Mouse (Mus musculus) liver, embryonic 14.5 days (tissue): Measurements from ENCODE around the gene Adamts9. TPM values are rescaled to one million over a fixed set of nuclear protein-coding genes. Genes with fewer than 3 reads are reported as not detected.

ENCODE experiments used
- ATAC-seq: fragments of 200-750 bp; cut with Nextera tagmentation; 2 replicates; pipeline ENCODE4 v1.8.0; 2017; ENCODE audit warnings: moderate number of reproducible peaks, mild to moderate bottlenecking, moderate library complexity; ENCODE audit not compliant: insufficient read depth
- DNase-seq, 3 experiments: peaks; one replicate each; pipeline ENCODE4 v3.0.0-alpha.2; 2012 to 2013; ENCODE audit warnings: low read depth in 3 of 3, low spot score in 3 of 3
- H3K27ac ChIP-seq: fragments of 300-500 bp; sonication (generic); 2 replicates; pipeline ENCODE4 v1.5.1; 2014; ENCODE audit warnings: moderate library complexity, mild to moderate bottlenecking, control low read depth, inconsistent platforms
- H3K27me3 ChIP-seq: fragments of 300-500 bp; sonication (generic); 2 replicates; pipeline ENCODE4 v1.6.1; 2014; ENCODE audit warnings: mild to moderate bottlenecking, low read length, moderate library complexity; ENCODE audit not compliant: control insufficient read depth, insufficient read depth
- H3K36me3 ChIP-seq: fragments of 300-500 bp; sonication (generic); replicated peaks from 2 replicates; pipeline ENCODE4 v1.6.1; 2014; ENCODE audit warnings: low read depth; ENCODE audit not compliant: control insufficient read depth, insufficient read depth
- H3K4me1 ChIP-seq, 2 experiments: fragments of 200-500 bp in 1 of 2; fragments of 300-500 bp in 1 of 2; sonication (generic) in 1 of 2; replicated peaks; 2 replicates each; pipeline ENCODE4 v1.6.1; 2012 to 2014; ENCODE audit warnings: antibody characterized with exemption in 1 of 2, inconsistent platforms in 1 of 2, low read length in 1 of 2; ENCODE audit not compliant: control insufficient read depth in 2 of 2, insufficient read depth in 2 of 2
- H3K4me2 ChIP-seq: fragments of 300-500 bp; sonication (generic); 2 replicates; pipeline ENCODE4 v1.6.1; 2014; ENCODE audit warnings: low read depth, mild to moderate bottlenecking, control low read depth, moderate library complexity
- H3K4me3 ChIP-seq, 2 experiments: fragments of 200-500 bp in 1 of 2; fragments of 300-500 bp in 1 of 2; sonication (generic) in 1 of 2; 2 replicates each; pipeline ENCODE4 v1.5.1; 2012 to 2014; ENCODE audit warnings: low read depth in 2 of 2, low read length in 2 of 2, mild to moderate bottlenecking in 2 of 2, control low read depth in 1 of 2, inconsistent platforms in 1 of 2, moderate library complexity in 1 of 2; ENCODE audit not compliant: insufficient read depth in 1 of 2
- H3K9ac ChIP-seq: fragments of 300-500 bp; sonication (generic); replicated peaks from 2 replicates; pipeline ENCODE4 v1.6.1; 2014; ENCODE audit warnings: mild to moderate bottlenecking, control low read depth, moderate library complexity
- H3K9me3 ChIP-seq: fragments of 300-500 bp; sonication (generic); 2 replicates; pipeline ENCODE4 v1.6.1; 2016; ENCODE audit warnings: low read length, mixed read lengths; ENCODE audit not compliant: control insufficient read depth
- CTCF ChIP-seq: IDR thresholded peaks from 2 replicates; pipeline ENCODE4 v1.5.1; 2016; ENCODE audit warnings: antibody characterized with exemption, low read depth, control low read depth
- EP300 ChIP-seq: IDR thresholded peaks from 2 replicates; pipeline ENCODE4 v1.6.1; 2016; ENCODE audit warnings: antibody characterized with exemption, low read depth
- WGBS: fragments of 180-500 bp; shearing (Covaris S2); extraction: QIAGEN DNeasy Blood & Tissue Kit; methylation state at CpG from one replicate; pipeline ENCODE4 v1.1.7; 2014; ENCODE audit not compliant: insufficient replicate concordance; 5-methylcytosine and 5-hydroxymethylcytosine counted together
- polyA plus RNA-seq, 2 experiments: library from polyadenylated mRNA; depleted of rRNA in 1 of 2; stranded (reverse) in 1 of 2; unstranded in 1 of 2; fragments of >200 nt; fragmentation: Nextera tagmentation in 1 of 2; extraction: Ambion mirVana in 1 of 2; gene quantifications; 2 replicates each; pipeline versions ENCODE4 v1.2.1 to v1.2.3; 2012 to 2014

Adamts9 gene
- polyA plus RNA-seq, 2 experiments: 0.50 to 1.2 TPM

- no peak overlapping the region for H3K27ac ChIP-seq
- TF ChIP-seq EP300 (no peak), CTCF (no peak)
- WGBS: 62% methylated on average over 8 of the region's 8 CpGs
- no peak overlapping the region for H3K4me2 ChIP-seq
- H3K9me3 ChIP-seq: no peaks in the 10 kb centered on the region
- H3K27me3 ChIP-seq: no peaks in the 10 kb centered on the region
- DNase-seq (no peak), ATAC-seq (no peak)
- 0 out of 4 replicates have a peak, but pooled peaks cover 0 to 1% of the 10 kb centered on the region in 2 experiments for H3K4me1 ChIP-seq
- H3K9ac ChIP-seq: no peak overlapping the region
- no peak overlapping the region for H3K4me3 ChIP-seq
- no peaks in the 10 kb centered on the region for H3K36me3 ChIP-seq
These were observed 33.9 kb downstream of the Adamts9 start for GRCm38 (mm10) chr6:92909361-92909760.

- Histone ChIP-seq H3K4me2 (no peak overlapping the region), H3K9ac (no peak overlapping the region), H3K27ac (no peak overlapping the region), H3K4me3 (no peak overlapping the region), H3K36me3 (no peaks in the 10 kb centered on the region), H3K9me3 (no peaks in the 10 kb centered on the region), H3K27me3 (no peaks in the 10 kb centered on the region), H3K4me1 (0 out of 4 replicates have a peak, but pooled peaks cover 0 to 1% of the 10 kb centered on the region in 2 experiments)
- ATAC-seq (no peak), DNase-seq (peak in 1 of 3 experiments; percentile 2)
- 7% methylated on average over 5 of the region's 5 CpGs for WGBS
- TF ChIP-seq EP300: no peak
- no peak for TF ChIP-seq CTCF
These were observed 37.4 kb downstream of the Adamts9 start for GRCm38 (mm10) chr6:92905922-92906321.

GRCm38 (mm10) chr6:92904491-92904890 lies 38.8 kb downstream of the Adamts9 start:
- 0 out of 4 replicates have a peak, but pooled peaks cover 0 to 1% of the 10 kb centered on the region in 2 experiments for H3K4me1 ChIP-seq
- H3K9ac ChIP-seq: no peak overlapping the region
- ATAC-seq: no peak
- 23% methylated on average over 2 of the region's 2 CpGs for WGBS
- H3K36me3 ChIP-seq: no peaks in the 10 kb centered on the region
- TF ChIP-seq CTCF (no peak), EP300 (no peak)
- H3K4me3 ChIP-seq: no peak overlapping the region
- H3K27ac ChIP-seq: no peak overlapping the region
- no peak for DNase-seq
- H3K4me2 ChIP-seq: no peak overlapping the region
- H3K27me3 ChIP-seq: no peaks in the 10 kb centered on the region
- H3K9me3 ChIP-seq: no peaks in the 10 kb centered on the region

- Histone ChIP-seq H3K4me3 (no peak overlapping the region), H3K36me3 (no peaks in the 10 kb centered on the region), H3K27me3 (no peaks in the 10 kb centered on the region), H3K9me3 (no peaks in the 10 kb centered on the region), H3K27ac (no peak overlapping the region), H3K4me1 (0 out of 4 replicates have a peak, but pooled peaks cover 0 to 1% of the 10 kb centered on the region in 2 experiments), H3K9ac (no peak overlapping the region), H3K4me2 (no peak overlapping the region)
- no peak for ATAC-seq
- TF ChIP-seq CTCF (no peak), EP300 (no peak)
- no peak for DNase-seq
- WGBS: 52% methylated on average over 1 of the region's 1 CpGs
These were observed 39.3 kb downstream of the Adamts9 start for GRCm38 (mm10) chr6:92904037-92904436.

GRCm38 (mm10) chr6:92891535-92891934 lies 51.8 kb downstream of the Adamts9 start:
- Histone ChIP-seq H3K9ac (no peak overlapping the region), H3K4me3 (no peak overlapping the region), H3K36me3 (no peaks in the 10 kb centered on the region), H3K27me3 (no peaks in the 10 kb centered on the region), H3K27ac (no peak overlapping the region), H3K4me1 (no peaks in the 10 kb centered on the region), H3K4me2 (no peak overlapping the region), H3K9me3 (no peaks in the 10 kb centered on the region)
- 77% methylated on average over 1 of the region's 1 CpGs for WGBS
- ATAC-seq (no peak), DNase-seq (no peak)
- TF ChIP-seq EP300 (no peak), CTCF (no peak)
